Mouse (Mus musculus): ENCODE measurements around the gene Myo5c.
A peak's percentile ranks its signal among the peaks of the same experiment; 100 is the strongest.
"Not testable (repeated sequence)": the region's sequence is repeated elsewhere in the genome, so short reads cannot be mapped to it uniquely, and the experiment has no call there.

Gene Myo5c

DNA sequence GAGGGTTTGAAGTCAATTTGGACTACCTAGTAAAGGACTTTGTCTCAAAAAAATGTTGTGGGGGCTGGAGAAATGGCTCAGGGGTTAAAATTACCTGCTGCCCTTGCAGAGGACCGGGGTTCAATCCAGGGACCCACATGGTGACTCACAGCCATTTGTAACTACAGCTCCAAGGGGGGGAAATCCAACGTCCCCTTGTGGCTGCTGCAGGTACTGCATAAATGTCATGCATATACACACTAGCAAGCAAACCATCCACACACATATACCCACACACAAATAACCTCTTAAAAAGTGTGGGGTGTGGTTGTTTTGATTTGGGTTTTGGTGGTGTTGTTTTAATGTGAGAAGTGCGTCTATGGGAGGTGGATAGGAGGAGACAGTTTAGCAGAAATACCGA is 12.7 kb downstream of the Myo5c start:
- no peak for DNase-seq

DNA sequence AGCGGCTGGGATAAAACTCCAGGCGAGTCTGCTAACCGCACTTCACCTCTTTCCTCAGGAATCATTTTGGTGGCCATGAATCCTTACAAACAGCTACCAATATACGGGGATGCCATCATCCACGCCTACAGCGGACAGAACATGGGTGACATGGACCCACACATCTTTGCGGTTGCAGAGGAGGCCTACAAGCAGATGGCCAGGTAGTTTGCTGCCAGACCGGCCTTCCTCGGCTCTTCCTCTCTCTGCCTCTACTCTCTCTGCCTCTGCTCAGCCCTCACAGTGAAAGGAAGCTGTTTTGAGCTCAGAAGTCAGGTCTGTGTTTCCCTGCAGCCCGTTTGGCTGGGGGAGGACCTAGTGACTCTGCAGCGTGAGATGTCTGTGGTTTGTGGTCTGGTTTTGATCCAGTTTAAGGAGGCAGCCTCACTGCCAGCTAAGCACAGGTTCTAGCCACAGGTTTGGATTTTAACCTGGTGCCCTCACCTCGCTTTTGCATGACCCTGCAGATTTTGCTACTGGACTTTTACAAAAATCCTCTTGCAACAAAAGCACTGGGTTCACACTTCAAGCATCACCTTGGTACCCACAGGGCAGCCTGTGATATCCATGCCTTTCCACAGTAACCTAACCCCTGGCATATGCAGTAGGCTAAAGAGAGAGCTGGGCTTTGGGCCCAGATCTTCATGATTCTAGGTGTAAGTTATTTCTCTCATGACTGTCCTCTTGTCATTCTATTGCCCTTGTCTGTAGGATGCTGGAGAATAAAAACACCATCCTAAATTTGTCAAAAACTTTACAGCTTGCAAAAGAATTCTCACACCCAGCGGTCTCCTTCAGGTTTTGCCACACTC is 14.5 kb downstream of the Myo5c start:
- DNase-seq, result no peak

DNA sequence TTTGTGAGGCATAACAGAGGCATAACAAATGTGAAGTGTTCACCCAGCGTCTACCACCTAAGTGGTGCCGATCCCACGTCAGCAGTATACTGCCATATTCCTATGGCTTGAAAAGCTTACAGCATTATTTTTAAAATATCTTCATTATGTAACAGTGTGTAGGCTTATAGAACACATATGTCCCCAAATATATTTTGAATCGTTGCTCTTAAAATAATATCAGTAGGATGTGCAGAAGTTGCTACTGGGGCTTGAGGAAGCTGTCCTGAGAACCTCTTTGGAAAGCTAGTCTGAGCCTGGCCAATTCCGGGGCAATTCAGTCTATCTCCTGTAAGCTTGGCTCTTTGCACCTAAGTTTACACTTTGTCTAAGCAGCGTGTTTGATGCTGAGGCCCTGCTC is 16.1 kb downstream of the Myo5c start:
- DNase-seq, result no peak

DNA sequence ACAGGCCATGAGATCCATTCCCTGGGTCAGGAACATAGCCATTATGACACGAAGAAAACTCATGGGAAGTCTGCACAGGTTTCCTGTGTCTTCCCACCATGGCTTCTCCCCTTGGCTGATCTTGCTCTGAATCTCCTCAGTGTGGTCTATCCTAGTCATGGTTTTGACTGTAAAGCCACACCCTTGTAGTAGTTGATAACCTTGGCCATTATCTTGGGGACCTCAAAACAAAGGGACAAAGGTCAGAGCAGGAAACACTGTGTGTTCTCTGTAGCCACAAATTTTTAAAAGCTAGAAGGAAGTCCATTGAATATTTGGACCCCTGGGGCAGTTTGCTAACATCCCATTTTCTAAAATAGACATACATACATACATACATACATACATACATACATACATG is 16.5 kb downstream of the Myo5c start:
- DNase-seq, result no peak

DNA sequence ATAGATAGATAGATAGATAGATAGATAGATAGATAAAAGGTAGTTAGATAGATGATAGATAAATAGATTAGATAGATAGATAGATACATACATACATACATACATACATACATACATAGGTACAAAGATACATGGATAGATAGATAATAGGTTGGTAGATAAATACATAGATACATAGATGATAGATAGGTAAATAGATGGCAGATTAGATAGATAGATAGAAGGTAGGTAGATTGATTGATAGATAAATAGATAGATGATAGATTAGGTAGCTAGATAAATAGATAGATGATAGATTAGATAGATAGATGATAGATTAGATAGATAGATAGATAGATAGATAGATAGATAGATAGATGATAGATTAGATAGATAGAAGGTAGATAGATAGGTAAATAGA is 17.1 kb downstream of the Myo5c start:
- DNase-seq, result no peak

DNA sequence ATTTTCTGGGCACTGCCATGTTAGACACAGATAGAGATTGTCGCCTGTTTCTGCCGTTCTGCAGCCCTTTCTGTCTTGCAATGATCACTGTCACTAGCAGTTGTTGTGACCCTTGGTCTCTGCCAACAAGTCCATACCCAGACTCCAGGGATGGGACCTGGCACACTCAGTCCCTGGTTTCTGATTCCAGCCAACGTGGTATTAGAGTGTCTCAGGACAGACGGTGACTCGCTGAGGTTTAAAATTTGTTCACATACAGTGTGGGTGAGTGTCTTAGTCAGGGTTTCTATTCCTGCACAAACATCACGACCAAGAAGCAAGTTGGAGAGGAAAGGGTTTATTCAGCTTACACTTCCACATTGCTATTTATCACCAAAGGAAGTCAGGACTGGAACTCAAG is 21.3 kb downstream of the Myo5c start:
- not testable (repeated sequence) for DNase-seq

DNA sequence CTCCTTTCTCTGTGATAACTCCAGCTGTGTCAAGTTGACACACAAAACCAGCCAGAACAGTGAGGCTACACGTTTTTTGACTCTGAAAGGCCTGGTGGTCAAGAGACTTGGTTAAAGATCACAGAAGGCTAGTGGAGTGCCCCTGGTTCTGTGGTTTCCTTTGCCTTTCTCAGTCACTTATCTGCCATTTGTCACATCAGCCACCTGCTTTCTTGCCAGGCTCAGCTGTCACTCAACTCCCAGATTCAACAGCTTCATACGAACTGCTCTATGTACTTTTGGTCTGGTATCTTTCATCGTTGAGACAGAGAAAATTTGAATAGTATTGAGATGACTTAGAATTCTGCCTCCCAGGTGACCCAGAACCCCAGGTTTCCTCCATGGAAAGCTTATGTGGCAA is 21.9 kb downstream of the Myo5c start:
- no peak for DNase-seq

DNA sequence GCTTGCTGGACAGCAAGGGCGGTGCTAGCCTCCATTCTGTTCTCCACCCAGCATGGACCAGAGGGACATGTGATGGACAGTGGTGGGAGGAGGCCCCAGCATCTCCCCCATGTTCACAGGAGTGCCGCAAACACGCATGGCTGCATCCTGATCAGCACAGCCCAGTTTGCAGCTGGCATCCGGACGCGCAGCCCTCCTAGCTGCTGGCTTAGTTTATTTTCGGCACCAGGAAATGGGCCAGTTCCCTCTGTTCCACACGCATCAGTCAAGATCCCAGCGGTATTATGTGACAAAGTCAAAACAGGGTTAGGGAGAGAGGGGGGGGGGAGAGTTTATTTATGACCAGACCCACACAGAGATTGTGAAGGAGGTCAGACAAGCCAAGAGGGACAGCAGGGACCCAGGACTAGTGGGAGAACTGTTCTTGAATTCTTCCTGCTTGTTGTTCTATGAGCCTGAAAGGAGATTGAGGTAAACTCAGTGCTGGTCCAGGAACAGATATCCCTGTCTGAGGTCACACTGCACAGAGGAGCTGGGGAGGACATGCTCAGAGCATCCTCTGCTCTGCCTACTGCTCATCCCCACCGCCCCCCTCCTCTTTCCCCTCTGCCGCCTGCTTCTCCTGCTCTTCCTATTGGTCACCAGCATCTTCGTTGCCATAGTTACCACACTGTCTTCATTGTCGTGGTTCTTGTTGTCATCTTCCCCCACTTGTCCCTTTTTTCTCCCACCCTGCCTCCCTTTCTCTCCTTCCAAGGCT is 22.6 kb downstream of the Myo5c start:
- peak; percentile 51 to 80 for DNase-seq

DNA sequence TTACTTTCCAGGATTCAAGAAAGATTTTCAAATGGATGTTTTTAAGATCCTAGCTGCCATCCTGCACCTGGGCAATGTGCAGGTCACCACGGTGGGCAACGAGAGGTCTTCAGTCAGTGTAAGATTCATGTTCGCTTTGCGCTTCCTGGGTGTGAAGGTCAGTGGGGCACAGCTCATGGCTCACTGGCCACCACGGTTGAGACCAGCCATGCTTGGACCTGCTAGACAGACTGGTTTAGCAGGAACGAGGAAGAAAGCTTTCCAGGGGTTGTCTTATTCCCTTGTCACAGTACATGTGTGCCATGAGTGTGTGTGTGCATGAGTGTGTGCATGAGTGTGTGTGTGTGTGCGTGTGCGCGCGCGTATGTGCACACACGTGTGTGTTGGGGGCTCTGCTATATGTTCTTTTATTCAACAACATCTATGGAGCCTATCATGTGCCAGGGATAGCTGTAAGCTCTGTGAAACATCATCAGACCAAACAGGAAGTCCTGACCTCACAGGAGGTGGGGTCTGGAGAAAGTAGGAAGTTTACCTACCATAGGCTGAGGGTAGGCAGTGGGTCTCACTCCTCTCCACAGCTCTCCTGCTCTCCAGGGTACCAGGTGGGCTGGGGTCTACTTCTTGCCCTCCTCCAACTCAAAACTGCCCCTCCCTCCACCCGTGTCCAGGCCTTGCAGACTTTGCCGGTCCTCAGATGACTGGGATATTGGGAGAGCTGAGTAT is 24.2 kb downstream of the Myo5c start:
- DNase-seq, result peak; percentile 37 to 62

DNA sequence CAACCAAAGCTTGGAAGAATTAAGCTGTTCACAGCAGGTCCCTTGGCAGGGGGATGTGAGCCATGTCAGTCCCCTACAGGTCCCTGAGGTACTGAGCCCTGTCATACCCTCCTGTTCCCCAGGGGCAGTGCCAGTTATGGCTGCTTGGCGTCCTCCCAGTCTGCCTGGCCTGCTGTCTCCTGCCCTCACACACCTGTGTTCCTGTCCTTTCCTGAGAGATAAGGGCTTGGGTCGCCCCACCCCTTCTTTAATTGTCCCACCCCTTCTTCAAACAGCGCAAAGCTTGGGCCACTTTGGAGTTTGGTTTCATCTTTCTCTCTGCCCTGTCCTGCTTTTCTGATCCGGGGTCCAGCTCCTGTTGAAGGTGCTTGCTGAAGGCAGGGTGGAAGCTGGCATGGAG is 27.0 kb downstream of the Myo5c start:
- no peak for DNase-seq

DNA sequence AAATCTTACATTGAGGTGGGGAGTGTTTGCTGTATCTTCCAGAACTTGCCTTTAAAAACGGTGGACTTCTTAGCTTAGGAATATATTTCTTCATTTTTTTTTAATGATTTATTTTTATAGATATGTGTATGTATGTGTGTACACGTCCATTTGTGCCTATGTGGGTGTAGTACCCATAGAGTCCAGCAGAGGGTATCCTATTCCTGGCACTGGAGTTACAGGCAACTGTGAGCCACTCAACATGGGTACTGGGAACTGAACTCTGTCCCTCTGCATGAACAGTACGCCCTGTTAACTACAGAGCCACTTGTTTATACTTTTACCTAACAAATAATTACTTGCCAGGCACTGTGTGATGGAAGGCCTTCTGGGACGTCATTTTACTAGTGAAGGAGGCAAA is 27.8 kb downstream of the Myo5c start:
- no peak for DNase-seq

DNA sequence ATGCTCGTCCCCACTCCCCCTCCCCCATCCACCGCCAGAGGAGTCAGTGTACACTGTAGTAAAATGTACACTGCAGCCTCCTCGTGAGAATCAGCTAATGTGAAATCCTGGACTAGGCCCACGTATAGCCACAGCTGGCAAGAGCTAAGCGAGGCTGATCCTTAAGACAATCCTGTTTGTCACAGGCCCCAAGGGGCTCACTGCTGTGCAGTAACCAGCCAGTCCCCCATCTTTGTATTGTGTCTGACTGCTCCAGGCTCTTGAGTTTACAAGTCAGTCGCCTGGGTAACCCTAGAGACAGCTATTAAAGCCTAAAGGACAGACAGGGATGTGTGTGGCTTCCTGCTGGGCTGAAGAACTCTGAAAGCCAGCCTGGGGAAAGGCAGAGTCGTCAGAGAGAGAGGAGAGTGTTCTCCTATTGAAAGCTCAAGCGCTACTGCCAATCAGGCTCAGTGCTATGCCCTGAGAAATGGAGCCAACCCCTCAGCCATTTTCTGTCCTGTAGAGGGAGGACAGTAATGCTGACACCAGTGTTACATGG is 29.6 kb downstream of the Myo5c start:
- DNase-seq, result no peak

DNA sequence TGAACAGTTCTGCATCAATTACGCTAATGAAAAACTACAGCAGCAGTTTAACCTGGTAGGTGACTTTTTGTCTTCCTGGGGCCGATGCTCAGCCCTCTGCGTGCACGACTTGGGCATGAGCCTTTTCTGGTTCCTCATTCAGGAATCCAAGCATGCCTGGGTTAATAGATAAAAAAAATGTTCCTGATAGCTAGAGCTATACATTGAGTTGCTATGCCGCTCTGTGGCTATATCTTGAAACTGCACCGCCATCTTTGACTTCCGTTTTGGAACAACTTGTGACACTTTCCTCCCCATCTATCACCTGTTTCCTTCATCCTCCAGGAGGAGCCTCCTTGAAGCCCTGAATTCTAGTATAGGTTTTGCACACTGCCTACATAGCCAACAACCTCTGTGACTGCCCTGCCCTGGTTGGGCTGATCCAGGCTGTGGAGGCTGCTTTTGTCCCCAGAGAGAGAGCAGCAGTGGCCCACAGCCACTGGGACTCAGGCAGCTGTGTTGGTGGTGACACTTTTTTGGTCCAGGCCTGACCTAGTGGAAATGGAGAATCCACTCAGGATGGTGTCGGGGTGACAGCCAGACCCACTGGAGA is 30.5 kb downstream of the Myo5c start:
- no peak for DNase-seq

DNA sequence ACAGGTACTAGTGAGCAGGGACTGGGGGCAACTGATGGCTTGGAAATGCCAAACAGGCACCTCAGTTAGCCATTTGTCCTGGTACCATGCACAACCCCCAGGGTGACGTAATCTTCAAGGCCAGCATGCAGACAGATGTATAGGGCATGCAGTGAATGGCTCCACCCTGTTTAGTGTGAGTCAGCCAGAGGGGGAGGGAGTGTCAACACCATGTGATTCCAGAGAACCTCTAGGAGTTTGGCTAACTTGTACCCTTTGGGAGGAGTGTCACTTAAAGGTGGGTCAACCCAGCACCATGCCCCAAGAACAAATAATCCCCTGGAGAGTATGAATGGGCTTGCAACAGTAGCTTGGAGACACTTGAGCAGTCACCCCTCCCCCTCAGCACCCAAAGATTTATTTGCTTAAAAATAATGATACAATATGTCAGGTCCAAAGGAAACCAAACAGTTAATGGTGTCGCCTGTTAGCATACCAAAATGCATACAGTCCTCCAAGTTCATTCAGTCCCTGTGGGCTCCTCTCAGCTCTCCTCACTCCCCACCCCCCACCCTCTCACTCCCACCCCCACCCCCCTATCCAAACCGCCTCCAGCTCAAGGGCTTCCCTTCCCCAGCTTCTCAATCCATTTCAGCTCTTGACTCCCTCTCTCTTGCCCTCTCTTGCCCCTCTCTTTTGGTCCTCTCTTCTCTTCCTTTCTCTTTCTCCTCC is 32.3 kb downstream of the Myo5c start:
- no peak for DNase-seq

DNA sequence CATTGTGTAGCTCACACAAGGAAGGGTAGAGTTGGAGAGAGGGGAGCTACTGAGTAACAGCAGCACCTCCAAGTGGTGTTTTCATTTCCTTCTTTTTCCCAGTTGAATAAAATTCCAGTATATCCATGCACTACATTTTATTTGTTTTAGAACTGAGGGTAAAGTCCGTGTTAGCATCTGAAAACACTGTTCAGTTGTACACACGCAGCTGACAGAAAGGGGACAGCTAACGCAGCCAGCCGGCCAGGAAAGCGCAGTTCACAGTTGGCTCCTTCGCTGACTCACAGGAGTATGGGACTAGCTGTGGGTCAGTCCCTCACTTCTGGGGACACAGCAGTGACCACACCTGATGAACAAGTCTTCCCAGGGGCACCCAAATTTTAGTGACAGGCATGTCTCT is 35.3 kb downstream of the Myo5c start:
- no peak for DNase-seq

DNA sequence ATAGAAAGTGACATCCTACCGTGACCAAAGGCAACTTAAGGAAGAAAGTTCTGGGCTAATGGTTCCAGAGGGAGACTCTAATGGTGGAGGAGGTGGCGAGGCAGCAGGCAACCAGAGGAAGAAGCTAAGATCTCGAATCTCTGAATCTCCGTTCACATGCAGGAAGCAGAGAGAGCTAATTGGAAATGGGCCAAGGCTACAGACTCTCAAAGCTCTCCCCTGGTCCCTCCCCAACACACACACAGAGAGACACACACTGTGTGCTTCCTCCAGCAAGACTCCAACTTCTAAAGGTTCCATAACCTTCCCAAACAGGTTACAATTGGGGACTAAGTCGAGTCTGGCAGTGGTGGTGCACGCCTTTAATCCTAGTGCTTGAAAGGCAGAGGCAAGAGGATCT is 38.6 kb downstream of the Myo5c start:
- no peak for DNase-seq

DNA sequence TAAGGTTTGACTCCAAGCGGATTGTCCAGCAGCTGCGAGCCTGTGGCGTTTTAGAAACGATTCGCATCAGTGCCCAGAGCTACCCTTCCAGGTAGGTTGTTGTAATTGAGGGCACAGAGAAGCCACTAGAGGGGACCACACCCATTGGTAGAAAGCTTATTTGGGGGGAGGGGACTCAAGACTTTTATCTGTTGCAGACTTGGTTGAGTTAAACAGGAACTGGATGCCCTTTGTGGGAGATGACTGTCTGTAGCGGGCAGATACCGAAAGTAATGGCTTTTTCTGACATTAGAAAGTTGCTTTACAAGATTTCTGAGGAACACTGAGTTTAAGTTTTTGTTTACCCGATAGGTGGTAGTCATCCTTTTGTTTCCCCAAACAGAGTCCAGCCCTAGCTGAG is 39.7 kb downstream of the Myo5c start:
- no peak for DNase-seq

DNA sequence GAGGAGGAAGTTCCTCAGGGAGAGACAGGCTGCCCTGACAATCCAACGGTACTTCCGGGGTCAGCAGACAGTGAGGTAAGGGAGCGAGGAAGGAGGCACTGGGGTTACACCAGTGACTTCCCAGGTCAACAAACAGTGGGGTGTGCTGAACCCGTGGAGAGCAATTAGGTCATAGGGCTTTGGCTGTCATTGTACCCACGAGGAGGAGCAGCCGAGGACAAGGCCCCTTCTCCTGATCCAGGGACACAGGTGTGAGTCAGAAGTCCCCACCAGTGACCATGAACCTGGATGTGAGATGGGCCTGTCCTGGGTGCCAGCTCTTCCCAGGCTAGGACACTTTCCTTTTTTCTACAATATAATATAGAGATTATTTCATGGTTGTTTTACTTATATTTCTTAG is 41.8 kb downstream of the Myo5c start:
- DNase-seq, result no peak

DNA sequence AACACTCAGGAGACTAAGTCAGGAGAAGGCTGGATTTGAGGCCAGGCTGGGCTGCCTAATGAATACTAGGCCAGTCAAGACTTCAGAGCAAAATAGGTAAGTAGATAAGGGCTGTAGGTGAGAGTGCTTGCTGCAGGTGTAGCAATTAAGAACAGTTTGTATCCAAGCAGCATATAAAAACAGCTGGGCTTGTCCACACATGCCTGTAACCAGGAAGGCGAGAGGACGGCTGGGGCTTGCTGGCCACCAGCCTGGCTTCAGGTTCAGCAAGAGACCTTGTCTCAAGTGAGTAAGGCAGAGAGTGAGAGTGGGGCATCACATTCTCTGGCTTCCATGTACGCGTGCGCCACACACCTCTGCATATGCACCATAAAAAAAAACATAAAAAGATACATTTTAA is 42.7 kb downstream of the Myo5c start:
- DNase-seq, result no peak

DNA sequence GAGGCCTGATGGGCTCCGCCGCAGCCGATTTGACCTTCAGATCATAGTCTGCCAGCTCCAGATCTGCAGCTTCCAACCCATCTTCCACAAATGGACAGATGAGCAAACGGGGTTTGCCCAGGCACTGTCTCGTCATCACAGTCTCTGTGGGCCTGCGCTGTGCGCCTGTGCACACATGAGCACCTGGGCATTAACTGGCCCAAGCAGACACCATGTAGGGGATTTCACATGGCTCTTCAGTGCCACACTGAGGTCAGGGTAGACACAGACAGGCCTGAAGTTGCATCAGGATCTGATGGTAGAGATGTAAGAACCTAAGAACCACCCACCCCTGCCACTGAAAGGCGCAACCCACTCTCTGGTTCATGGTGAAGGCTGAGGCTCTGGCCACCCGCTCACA is 43.2 kb downstream of the Myo5c start:
- DNase-seq, result no peak

DNA sequence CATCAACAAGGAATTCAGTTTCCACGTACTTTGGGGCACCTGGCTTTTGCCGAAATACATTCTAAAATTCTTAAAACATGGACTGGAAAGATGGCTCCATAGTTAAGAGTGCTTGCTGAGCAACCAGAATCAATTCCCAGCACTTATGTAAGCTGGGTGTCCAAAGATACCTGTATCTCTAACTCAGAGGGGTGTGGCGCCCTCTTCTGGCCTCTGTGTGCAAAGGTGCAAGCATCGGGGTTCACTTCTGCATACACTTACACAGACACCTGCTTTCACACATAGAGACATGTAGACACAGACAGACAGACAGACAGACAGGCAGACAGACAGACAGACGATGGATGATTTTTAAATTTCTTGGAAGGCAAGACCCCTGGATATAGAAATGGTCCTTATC is 49.0 kb downstream of the Myo5c start:
- DNase-seq, result peak; percentile 75 to 80

DNA sequence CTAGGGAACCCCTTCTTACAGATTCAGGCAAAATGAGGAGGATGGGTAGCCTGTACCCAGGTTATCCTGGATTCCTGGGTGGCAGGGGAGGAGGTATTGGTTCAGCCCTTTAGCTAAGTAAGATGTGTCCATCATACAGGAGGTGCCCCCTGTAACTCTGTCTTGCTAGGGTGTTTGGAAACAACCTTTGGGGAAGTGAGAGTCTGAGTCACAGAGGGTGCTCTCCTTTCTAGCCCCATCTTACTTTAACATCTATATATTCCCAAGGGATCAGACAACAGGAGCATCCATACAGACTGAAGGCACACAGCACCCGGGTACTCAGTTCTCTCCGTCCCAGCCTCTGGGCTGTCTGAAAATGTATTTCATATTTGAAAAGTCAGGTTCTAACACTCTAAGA is 50.4 kb downstream of the Myo5c start:
- DNase-seq, result no peak
